Mouse (Mus musculus) forebrain, embryonic 11.5 days (tissue): Measurements from ENCODE around the gene Prmt3. TPM values are rescaled to one million over a fixed set of nuclear protein-coding genes. Genes with fewer than 3 reads are reported as not detected.

Experiments
- ATAC-seq: fragments of 200-750 bp; cut with Nextera tagmentation; replicated peaks from 2 replicates; pipeline ENCODE4 v1.8.0; 2017; ENCODE audit warnings: moderate TSS enrichment; ENCODE audit not compliant: low FRiP score
- DNase-seq: peaks from one replicate; pipeline ENCODE4 v3.0.0-alpha.2; 2017; ENCODE audit warnings: low spot score
- H3K27ac ChIP-seq: fragments of 300-500 bp; sonication (generic); 2 replicates; pipeline ENCODE4 v1.5.1; 2014; ENCODE audit warnings: low read depth, low read length
- H3K27me3 ChIP-seq: fragments of 300-500 bp; sonication (generic); 2 replicates; pipeline ENCODE4 v1.6.1; 2014; ENCODE audit warnings: mild to moderate bottlenecking, low read length, mixed read lengths; ENCODE audit not compliant: control insufficient read depth, insufficient read depth
- H3K36me3 ChIP-seq: fragments of 300-500 bp; sonication (generic); 2 replicates; pipeline ENCODE4 v1.6.1; 2014; ENCODE audit warnings: mild to moderate bottlenecking, low read length, moderate library complexity, mixed read lengths; ENCODE audit not compliant: control insufficient read depth, insufficient read depth
- H3K4me1 ChIP-seq: fragments of 300-500 bp; sonication (generic); replicated peaks from 2 replicates; pipeline ENCODE4 v1.6.1; 2014; ENCODE audit warnings: low read length, mixed read lengths; ENCODE audit not compliant: control insufficient read depth, insufficient read depth
- H3K4me2 ChIP-seq: fragments of 300-500 bp; sonication (generic); 2 replicates; pipeline ENCODE4 v1.6.1; 2014; ENCODE audit warnings: low read depth, mild to moderate bottlenecking, low read length, moderate library complexity, mixed read lengths; ENCODE audit not compliant: severe bottlenecking
- H3K4me3 ChIP-seq: fragments of 300-500 bp; sonication (generic); 2 replicates; pipeline ENCODE4 v1.5.1; 2014; ENCODE audit warnings: low read depth, low read length
- H3K9ac ChIP-seq: fragments of 300-500 bp; sonication (generic); 2 replicates; pipeline ENCODE4 v1.6.1; 2014; ENCODE audit warnings: low read length
- H3K9me3 ChIP-seq: fragments of 300-500 bp; sonication (generic); 2 replicates; pipeline ENCODE4 v1.6.1; 2016; ENCODE audit warnings: low read length, mixed read lengths; ENCODE audit not compliant: control insufficient read depth
- WGBS: fragments of 180-500 bp; shearing (Covaris S2); extraction: QIAGEN DNeasy Blood & Tissue Kit; methylation state at CpG from one replicate; pipeline ENCODE4 v1.1.7; 2014; 5-methylcytosine and 5-hydroxymethylcytosine counted together
- polyA plus RNA-seq: library from polyadenylated mRNA; unstranded; fragments of >200 nt; fragmentation: Nextera tagmentation; extraction: Ambion mirVana; gene quantifications from 2 replicates; pipeline ENCODE4 v1.2.1, GENCODE M21; 2014

Prmt3 gene
- polyA plus RNA-seq, 1 experiment from 2014 or later, result 63.8 TPM

DNA sequence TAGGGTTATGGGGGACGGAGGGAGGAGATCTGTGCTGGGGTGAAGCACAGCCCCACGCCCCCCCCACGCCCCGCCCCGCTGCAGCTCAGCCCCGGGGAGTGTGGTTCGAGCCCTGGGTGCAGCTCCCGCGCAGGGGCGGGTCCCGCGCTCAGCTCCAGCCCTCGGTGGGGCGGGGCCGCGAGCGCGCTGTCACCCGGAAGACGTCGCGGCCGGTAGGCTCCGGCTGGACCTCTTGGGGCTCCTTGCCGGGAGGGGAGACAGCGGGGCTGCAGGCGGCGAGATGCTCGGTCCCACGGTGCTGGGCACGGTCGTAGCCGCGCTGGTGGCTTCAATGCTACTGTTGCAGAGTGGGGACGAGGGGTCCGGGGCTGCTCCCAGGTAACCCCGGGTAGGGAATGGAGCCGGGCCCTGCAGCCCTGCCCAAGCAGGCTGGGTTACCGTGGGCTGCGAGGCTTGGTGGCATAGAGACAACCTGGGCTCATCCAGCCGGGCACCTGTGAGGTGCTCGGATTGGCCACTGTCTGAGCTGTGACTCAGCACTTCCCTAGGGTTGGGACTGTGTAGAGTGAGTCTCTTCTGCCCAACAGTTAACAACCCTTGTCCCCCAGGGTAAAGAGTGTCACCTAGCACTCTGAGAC is 19.1 kb upstream of the Prmt3 start, which contains the start of gene Htatip2:
Gene Htatip2 (plus strand): TSS at position 182 of the 638 bp plus-strand sequence.
- Histone ChIP-seq H3K4me1 (0 out of 2 replicates have a peak, but pooled peaks cover 2% of the 10 kb centered on the region), H3K9ac (peak within 1 kb of the TSS; percentile 31; the same call in 1 of the 2 replicates), H3K9me3 (peaks cover 2% of the 10 kb centered on the region; the same call in 1 of the 2 replicates), H3K27me3 (peaks cover 51% of the 10 kb centered on the region), H3K4me2 (peak within 1 kb of the TSS; percentile 76), H3K27ac (no peak within 1 kb of the TSS), H3K36me3 (no peaks in the 10 kb centered on the region), H3K4me3 (peak within 1 kb of the TSS; percentile 40)
- DNase-seq (peak; percentile 74), ATAC-seq (peak; percentile 70)
- 2% methylated on average over 42 of the region's 42 CpGs for WGBS

DNA sequence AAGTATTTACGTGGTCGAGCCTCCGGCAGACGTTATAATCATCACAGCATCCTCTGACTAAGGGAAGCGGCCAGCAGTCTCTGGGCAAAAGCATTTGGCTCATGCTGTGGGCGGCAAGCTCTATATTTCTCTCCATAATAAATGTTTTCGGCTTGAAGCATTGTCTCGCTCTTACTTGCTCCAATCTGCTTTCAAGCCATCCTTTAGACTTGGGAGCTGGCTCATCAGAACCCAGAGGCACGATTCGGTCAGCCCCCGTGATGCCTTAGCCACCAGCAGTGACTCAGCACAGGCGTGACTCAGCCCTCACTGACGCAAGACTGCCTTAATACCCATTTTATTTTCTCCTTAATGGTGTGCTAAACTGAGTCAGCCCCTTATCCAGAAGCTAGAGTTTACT is 15.5 kb upstream of the Prmt3 start:
- Histone ChIP-seq H3K4me2 (no peak overlapping the region), H3K9ac (no peak overlapping the region), H3K4me3 (no peak overlapping the region), H3K27me3 (peaks cover 32% of the 10 kb centered on the region), H3K9me3 (peaks cover 2% of the 10 kb centered on the region; the same call in 1 of the 2 replicates), H3K27ac (no peak overlapping the region), H3K4me1 (0 out of 2 replicates have a peak, but pooled peaks cover 2% of the 10 kb centered on the region), H3K36me3 (no peaks in the 10 kb centered on the region)
- DNase-seq, result no peak
- ATAC-seq, result no peak
- 76% methylated on average over 13 of the region's 13 CpGs for WGBS

DNA sequence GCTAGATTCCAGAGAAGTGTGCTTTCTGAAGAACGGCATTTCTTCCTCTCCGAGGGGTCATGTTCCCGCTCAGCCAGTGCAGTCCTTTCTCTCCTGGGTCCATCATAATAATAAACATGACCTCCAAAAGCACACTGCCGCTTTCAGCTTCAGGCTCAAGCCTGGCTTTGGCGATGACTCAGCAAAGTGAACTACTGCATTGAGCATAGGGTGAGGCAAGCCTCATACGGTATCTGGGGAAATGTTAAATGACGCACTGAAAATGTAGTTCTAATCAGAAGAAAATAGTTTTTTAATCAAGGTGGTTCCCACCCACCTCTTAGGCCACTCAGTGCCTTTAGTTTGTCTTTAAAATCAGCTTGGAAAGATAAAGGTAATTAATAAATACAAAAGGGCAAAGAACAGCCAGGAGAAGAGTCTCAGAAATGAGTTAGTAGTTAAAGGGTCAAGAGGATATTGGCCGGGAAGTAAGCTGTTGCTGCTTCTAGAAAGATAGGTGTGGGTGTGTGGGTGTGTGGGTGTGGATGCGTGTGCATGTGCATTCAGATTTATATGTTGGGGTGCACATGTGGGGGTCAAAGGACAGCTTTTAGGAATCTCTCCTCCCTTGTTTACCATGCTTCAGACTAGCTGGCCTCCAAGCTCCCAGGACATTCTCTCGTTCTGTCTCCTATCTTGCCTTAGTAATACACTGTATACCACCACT is 14.0 kb upstream of the Prmt3 start:
- Histone ChIP-seq H3K27ac (no peak overlapping the region), H3K4me3 (no peak overlapping the region), H3K4me1 (no peaks in the 10 kb centered on the region), H3K36me3 (no peaks in the 10 kb centered on the region), H3K4me2 (no peak overlapping the region), H3K9ac (no peak overlapping the region), H3K27me3 (peaks cover 17% of the 10 kb centered on the region), H3K9me3 (peaks cover 2% of the 10 kb centered on the region; the same call in 1 of the 2 replicates)
- ATAC-seq (no peak), DNase-seq (no peak)
- WGBS, result 81% methylated on average over 10 of the region's 10 CpGs

DNA sequence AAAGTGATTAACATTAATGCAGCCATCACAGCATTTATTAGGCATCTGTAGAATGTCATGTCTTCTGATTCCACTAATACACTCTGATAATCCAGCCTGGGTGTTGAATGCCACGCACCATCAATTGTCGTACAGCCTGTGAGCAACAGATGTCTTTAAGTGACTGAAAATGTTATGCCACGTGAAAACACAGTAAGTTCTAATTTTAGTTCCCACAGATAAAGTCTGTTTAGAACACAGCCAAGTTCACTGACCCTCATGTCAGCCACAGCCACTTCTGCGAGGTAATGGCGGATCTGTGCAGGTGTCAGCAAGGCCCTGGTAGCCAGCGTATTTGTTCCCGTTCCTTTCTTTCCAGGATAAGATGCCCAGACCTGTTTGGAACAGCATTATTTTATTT is 12.0 kb upstream of the Prmt3 start:
- Histone ChIP-seq H3K27ac (no peak overlapping the region), H3K9me3 (no peaks in the 10 kb centered on the region), H3K4me3 (no peak overlapping the region), H3K36me3 (no peaks in the 10 kb centered on the region), H3K9ac (no peak overlapping the region), H3K4me2 (no peak overlapping the region), H3K4me1 (no peaks in the 10 kb centered on the region), H3K27me3 (peaks cover 10% of the 10 kb centered on the region; the same call in 1 of the 2 replicates)
- ATAC-seq (no peak), DNase-seq (no peak)
- 91% methylated on average over 7 of the region's 7 CpGs for WGBS

DNA sequence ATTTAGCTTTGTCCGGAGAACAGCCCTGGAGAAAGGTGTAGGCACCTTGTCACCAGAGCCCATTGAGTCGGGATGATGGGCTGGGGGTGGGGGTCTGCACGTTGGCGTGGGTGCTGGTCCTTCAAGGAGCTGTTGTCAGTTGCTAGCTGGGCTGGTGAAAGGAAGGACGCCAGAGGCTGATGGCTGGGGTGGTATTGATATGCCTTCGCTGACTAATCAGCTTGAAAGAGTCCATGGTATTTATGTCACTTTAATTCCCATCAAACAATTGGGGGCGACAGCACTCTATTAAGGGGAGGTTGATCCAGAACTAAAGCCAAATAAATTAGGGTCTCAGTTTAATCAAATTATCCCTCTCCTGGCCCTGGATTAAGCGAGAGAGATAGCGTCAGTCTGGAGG is 9.6 kb upstream of the Prmt3 start:
- Histone ChIP-seq H3K36me3 (no peaks in the 10 kb centered on the region), H3K4me2 (no peak overlapping the region), H3K9me3 (no peaks in the 10 kb centered on the region), H3K4me3 (no peak overlapping the region), H3K27me3 (peaks cover 8% of the 10 kb centered on the region), H3K4me1 (no peaks in the 10 kb centered on the region), H3K9ac (no peak overlapping the region), H3K27ac (no peak overlapping the region)
- DNase-seq, result no peak
- no peak for ATAC-seq
- 15% methylated on average over 9 of the region's 9 CpGs for WGBS

DNA sequence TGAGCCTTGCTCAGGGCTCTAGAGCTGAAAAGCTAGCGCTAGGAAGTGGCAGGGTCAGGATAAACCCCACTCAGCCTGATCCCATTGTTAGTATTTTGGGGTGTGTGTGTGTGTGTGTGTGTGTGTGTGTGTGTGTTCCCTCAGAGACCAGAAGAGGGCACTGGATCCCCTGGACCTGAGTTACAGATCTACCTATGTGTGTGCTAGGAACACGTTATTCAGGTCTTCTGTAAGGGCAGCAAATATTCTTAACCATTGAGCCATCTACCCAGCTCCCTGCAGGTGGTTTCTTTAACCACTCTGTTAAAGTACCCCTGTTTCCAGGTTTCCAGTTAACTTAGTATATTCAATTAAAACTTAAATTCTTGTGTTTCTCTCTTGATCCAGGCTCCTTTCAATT is 3.8 kb upstream of the Prmt3 start:
- Histone ChIP-seq H3K4me1 (no peaks in the 10 kb centered on the region), H3K9ac (no peak overlapping the region), H3K27ac (no peak overlapping the region), H3K27me3 (peaks cover 4% of the 10 kb centered on the region), H3K9me3 (no peaks in the 10 kb centered on the region), H3K4me3 (no peak overlapping the region), H3K36me3 (no peaks in the 10 kb centered on the region), H3K4me2 (no peak overlapping the region)
- ATAC-seq (no peak), DNase-seq (no peak)
- 83% methylated on average over 2 of the region's 2 CpGs for WGBS

DNA sequence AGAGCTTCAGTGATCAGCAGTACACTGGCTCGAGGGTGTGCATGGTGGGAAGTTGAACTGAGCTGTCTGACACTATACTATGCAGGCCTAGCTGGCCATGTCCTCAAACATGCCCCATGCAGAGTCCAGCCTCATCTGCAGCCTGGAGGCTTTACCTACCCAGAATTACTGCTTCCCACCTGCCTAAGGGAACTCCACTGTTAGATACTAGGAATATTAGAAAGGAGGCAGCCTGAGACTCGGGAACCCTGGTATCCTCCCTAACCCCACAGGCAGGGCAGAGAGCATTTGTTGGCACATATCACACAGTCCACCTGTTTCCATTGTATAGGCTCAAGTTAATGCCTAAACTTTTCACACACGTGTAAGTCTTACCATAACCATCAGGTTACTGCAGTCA is 561 bp upstream of the Prmt3 start:
- no peaks in the 10 kb centered on the region for H3K9me3 ChIP-seq
- no peaks in the 10 kb centered on the region; the same call in 1 of the 2 replicates for H3K36me3 ChIP-seq
- H3K9ac ChIP-seq, result no peak overlapping the region
- ATAC-seq, result peak; percentile 55
- no peaks in the 10 kb centered on the region for H3K4me1 ChIP-seq
- WGBS, result 57% methylated on average over 3 of the region's 3 CpGs
- H3K4me2 ChIP-seq, result no peak overlapping the region; the same call in 1 of the 2 replicates
- no peak overlapping the region for H3K4me3 ChIP-seq
- H3K27me3 ChIP-seq, result no peaks in the 10 kb centered on the region; the same call in 1 of the 2 replicates
- H3K27ac ChIP-seq, result no peak overlapping the region
- DNase-seq, result no peak

DNA sequence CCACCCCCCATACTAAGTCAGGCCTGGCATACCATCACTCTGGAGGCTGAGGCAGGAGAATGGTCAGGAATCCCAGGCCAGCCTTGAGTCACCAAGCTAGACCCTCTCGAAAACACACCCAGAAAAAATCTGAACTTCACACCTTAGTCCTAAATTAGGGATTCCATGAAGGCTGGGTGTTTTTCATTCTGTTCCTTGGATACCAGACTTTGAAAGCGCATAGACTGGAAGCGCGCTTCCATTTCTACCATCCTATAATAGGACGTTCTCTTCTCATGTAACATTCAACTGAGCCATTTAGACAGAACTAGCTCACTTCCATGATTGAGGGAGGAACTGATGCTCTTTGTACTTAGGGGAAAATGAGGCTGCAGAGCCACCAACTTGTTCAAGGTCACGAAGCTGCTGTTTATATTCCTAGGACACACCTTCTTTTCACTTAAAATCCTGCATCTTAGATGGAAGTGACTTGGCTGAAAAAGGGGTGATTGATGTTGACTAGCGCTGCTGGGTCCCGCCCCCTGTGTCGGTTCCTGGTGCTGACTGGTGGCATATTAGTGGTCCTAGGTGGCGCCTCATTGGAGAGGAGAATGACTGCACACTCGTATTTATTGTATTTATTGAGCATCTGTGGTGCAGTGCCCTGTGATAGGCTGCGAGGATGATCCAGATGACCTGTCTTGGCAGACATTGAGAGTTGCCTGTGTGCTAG is 914 bp downstream of the Prmt3 start:
- Histone ChIP-seq H3K27me3 (no peaks in the 10 kb centered on the region; the same call in 1 of the 2 replicates), H3K27ac (no peak overlapping the region), H3K4me1 (no peaks in the 10 kb centered on the region), H3K9me3 (no peaks in the 10 kb centered on the region), H3K4me2 (peak overlapping the region; percentile 88), H3K36me3 (no peaks in the 10 kb centered on the region; the same call in 1 of the 2 replicates), H3K9ac (peak overlapping the region; percentile 81), H3K4me3 (peak overlapping the region; percentile 67)
- ATAC-seq, result no peak
- 84% methylated on average over 12 of the region's 12 CpGs for whole genome bisulfite sequencing
- no peak for DNase-seq
